Mouse (Mus musculus): ENCODE measurements around the gene Car5a.
A peak's percentile ranks its signal among the peaks of the same experiment; 100 is the strongest.

Car5a gene

DNA sequence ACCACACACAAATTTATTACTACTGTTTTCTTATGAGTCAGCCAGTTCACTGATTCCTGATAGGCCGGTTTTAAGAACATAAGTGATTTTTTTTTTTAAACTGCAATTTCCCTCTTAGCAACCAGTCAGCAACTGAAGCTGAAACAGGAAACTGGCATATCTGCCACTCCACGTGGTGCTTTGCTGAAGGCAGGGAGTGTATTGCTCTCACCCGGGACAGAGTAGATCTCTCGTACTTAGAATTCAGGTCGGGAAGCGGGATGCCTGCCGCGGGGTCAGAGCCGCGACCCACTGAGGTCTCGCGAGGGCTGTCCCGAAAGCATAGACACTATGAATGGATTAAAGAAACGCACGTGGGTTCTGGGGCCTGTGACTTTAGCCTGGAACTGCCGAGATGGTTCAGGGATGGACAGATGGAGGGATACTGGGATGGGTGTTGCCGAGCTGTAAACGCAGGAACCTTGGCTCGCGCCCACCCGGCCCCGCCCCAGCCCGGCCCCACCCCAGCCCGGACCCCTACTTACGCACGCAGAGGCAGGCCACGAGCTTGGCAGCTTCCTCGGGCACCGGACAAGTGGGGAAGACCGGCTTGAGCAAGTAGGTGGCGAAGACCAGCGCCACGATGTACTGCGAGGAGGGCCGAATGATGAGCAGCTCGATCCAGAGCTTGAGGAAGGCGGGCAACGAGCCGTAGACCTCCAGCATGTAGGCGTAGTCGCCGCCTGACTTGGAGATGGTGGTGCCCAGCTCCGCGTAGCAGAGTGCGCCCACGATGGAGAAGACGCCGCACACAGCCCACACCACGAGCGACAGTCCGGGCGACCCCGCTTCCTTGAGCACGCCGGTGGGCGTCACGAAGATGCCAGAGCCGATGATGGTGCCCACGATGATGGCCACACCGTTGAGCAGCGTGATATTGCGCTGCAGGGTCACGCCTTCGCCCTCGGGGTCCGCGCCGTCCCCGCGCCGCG lies 37.9 kb downstream of the Car5a start:
- peak; percentile 68 for DNase-seq (ENCODE audit: low read depth, low spot score)

DNA sequence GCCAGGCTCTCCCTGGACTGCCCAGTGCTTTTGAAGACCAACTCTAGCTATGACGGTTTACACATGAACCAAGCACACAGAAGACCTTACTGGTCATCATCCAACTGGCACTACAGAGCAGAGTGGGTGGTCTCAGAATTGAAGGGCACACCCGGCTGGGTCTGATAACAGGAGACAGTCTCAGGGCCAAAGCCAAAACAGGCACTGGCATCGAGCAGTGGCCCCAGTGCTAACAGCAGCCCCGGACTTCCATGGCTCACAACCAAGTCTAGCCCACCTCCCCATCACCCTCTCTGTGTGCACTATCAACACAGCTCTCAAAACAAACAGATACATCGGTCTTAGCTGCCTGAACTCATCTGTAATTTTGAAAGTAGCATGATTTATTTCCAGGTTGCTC lies 38.8 kb downstream of the Car5a start:
- DNase-seq (ENCODE audit: low read depth, low spot score) = no peak

DNA sequence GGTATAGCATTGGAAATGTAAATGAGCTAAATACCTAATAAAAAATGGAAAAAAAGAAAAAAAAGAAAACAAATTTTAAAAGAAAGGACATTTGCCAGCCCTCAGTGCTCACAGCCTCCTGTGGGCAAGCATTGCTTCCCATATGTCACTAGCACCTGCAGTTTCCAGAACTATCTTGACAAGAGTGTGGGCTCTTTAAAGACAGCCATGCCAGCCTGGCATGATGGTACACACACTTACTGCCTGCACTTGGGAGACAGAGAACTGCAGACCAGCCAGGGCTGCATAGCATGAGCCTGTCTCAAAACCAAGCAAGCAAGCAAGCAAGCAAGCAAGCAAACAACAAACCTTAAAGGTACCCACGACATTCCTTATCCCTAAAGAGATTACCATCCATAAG lies 39.3 kb downstream of the Car5a start:
- DNase-seq (ENCODE audit: low read depth, low spot score) = no peak

DNA sequence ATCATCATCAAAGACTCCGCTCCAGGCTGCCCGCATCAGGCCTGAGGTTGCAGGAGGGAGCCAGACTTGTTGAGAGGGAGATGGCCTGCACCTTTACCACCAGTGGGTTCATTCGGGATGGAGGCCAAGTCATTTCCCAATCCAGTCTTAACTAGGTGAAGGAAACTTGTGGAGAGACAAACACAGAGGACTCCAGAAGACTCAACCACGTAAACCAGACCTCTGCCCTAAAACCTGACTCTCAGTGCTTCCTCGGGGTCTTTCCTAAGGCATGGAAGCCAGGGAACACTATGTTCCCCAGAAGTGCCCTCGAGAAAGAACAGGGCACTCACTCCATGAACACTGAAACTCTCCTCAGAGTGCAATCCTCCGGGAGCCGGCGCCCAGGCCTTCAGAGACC lies 39.7 kb downstream of the Car5a start:
- DNase-seq (ENCODE audit: low read depth, low spot score) = no peak

DNA sequence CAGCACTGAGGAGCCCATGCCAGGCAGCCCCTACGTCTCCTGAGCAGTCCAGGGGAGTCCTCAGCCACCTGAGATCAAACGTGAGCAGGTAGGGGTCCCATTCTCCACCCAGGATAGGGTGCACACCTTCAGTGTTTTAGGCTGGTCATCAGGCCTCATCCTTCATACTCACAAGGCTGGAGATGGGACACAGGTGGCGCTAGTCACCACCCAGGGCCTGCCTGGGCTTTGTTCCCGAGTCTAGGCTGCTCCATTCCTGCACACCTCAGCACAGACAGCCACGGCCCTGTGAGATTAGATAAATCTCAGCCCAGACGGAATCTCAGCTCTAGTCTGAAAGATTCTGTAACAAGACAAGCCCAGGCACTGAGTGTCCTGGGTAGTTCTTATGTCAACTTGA lies 40.7 kb downstream of the Car5a start:
- DNase-seq (ENCODE audit: low read depth, low spot score) = no peak

DNA sequence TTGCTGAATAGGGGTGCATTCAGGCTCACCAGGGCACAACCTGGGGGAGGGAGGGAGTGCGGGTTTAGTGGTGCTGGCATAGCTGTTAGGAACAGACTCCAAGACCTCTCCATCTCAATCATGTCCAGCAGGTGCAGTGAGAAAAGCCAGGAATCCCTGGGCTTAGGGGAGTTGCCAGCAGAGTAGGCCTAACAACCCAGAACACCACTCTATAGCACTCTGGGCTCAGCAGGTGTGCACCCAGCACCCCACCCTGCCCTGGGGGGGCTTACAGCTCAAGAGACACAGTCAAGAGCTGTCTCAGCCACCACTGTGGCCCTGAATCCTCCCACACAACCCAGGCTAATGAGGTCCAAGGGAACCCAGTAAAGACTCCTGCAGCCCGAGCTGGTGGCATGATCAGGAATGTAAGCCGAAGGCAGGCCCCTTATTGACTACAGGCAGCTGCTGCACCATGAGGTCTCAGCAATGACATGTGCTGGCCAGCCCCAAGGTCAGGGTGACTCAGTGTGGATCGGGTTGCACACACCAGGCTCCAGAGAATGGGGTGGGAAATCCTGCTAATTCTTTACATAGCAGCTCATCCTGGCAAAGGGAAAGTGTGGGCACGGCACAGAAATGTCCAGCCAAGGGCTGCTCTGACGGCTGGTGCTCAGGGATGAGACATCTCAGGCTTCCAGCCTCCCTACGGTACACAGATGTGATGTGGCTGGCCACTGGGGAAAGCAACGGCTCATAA lies 43.0 kb downstream of the Car5a start:
- DNase-seq (ENCODE audit: low read depth, low spot score) = no peak

DNA sequence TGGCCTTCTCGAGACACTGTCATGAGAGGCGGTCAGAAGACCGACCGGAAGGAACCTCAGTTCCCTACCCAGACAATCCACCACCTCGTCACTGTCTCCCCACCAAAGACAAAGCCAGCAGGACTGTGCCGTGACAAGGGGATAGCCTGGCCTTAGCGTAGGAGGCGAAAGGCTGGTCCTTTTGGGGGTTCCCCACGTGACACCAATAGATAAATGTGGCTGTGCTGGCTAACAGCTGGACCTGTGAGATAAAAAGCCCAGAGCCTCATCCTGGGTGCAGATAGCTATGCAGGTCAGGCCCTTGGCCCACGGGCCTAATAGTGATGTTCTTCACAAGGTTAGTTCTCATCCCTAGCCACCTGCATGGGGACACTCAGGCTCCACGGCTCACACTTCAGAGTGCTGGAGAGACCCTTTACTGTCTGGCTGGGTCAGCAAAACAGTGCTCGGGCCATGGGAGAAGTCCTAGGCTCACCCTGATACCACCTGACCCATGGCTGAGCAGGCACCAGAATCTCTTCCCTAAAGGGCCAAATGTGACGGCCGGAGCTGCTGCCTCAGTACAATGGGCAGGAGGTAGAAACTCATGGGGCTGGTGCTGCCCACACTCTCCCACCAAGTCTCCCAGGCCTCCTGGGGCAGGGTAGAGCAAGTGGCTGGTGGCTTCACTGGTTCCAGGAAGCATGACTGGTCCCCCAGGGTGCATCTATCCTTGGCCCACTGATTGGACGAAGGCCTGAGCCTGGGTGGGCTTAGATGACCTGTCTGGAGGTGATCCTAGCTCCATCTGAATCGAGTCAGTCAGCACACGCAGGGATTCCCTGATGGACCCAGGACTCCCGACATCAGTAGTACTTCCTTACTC lies 45.3 kb downstream of the Car5a start:
- no peak for DNase-seq (ENCODE audit: low read depth, low spot score)

DNA sequence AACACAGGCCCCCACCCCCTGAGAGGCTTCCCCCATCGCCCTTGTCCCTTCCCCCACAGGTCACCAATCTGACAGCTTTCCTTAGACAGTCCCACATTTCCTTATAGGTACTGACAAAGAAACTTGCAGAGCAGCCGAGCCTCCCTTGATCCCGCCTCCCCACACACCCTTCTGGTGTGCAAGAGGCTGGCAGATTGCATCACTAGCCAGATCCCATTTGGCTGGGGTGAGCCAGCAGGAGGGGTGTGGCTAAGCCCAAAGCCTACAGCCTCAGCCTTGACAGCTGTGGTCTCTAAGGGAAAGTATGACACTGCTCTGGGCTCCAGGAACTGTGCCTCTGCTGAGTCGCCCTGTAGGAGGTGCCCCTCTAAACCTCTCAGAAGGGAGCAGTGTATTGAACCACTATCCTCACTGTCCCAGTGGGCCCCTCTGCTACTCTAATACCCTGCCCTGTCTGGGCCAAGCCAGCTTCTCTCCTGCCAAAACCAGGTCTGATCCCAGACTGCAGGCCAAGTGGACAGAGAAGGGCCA lies 46.2 kb downstream of the Car5a start:
- DNase-seq (ENCODE audit: low read depth, low spot score) = peak; percentile 90

DNA sequence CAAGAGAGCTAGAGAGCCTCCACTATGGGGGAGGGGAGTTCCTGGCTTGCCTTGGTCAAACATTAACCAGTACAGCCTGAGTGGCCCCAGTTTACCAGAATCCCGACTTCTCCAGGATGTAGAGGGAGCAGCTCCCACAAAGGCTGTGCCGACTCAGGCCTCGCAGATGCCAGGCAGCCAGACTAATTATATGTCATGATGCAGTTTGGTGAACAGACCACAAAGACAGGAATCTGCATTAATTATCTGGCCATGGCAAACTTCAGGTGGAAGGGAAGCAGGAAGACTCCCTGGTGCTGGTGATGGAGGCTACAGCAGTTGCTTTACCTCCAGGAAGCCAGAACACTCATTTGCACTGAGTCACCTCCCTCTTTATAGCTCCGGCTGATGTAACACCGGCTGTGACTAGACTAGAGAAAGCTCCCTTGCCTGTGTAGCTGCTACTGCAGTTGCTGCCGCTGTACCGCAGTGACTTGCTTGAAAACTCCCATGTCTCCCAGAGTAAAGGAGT lies 46.8 kb downstream of the Car5a start:
- peak; percentile 85 for DNase-seq (ENCODE audit: low read depth, low spot score)

DNA sequence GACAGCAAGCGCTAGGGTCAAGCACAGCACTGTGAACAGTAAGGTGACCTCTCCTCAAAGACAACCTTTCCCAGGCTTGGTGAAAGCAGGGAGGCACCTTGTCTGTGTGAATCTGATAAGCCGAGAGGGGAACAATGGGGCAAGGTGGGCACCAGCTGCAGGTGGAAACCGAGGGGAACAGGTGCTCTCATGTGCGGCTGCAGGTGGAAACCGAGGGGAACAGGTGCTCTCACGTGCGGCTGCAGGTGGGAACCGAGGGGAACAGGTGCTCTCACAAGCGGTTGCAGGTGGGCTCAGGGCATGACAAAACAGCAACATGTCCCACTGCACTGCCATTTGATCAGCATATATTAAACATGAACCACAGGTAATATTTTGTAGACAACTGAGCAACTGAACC lies 47.5 kb downstream of the Car5a start:
- DNase-seq (ENCODE audit: low read depth, low spot score) = no peak

DNA sequence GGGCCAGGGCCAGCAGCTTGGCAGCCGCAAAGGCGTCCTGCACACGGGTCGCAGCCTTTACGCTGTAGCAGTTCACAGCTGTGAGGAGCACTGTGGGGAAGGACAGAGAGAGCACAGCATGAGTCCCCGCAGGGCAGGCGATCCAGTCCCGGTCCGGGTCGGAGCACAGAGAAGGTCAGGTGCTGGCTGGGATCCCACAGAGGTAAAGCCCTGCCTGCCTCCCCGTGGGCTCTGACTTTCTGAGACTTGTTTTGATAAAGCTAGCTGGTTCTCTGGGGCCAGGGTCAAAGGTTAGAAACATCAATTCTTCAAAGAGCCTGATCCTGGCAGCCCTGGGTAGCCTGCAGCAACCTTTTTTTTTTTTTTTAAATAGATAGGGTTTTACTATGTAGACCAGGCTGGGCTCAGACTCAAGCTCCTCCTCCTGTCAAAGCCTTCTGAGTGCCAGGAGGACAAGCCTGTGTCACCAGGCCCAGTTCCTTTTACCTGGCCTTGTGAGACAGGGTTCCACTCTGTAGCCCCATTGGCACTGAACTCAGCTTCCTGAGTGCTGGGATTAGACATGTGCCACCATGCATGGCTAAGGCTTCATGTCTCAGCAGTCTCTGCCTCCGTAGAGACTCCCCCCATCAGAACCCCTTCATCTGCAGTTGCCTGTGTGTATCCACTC lies 48.1 kb downstream of the Car5a start:
- DNase-seq (ENCODE audit: low read depth, low spot score) = no peak

DNA sequence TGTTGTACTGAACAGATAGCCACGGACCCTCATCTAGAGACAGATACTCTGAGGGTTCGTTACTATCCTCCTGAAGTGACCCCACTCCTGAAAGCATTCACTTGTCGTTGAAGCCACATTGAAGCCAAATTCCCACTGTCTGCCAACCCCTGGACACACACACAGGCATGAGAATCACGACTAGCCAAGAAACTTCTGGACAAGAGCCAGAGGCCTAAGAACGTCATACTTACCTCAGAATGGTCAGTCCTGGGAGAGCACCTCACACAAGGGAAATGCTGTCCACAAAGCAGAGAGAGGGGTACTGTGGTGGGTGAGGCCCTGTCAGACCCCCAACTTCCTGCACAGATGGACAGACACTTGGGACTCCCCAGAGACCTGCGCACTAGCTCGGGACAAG lies 48.8 kb downstream of the Car5a start:
- DNase-seq (ENCODE audit: low read depth, low spot score) = no peak

DNA sequence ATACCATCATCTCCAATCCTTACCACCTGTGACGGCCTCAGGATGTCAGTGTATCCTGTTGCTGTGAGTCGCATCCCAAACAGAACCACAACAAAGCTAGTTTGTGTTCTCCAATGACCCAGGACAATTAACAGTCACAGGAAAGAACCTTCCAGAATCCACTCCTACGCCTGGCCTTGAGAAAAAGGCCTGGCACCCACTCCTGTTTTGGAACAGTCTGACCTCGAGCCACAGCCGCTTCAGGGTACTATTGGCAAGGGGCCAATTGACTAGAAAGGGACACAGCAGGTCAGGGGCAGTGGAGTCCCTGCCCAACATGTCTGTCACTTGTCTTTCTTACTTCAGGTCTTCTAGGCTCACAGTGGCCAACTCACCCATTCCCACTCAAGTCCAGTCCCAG lies 51.8 kb downstream of the Car5a start:
- no peak for DNase-seq (ENCODE audit: low read depth, low spot score)

DNA sequence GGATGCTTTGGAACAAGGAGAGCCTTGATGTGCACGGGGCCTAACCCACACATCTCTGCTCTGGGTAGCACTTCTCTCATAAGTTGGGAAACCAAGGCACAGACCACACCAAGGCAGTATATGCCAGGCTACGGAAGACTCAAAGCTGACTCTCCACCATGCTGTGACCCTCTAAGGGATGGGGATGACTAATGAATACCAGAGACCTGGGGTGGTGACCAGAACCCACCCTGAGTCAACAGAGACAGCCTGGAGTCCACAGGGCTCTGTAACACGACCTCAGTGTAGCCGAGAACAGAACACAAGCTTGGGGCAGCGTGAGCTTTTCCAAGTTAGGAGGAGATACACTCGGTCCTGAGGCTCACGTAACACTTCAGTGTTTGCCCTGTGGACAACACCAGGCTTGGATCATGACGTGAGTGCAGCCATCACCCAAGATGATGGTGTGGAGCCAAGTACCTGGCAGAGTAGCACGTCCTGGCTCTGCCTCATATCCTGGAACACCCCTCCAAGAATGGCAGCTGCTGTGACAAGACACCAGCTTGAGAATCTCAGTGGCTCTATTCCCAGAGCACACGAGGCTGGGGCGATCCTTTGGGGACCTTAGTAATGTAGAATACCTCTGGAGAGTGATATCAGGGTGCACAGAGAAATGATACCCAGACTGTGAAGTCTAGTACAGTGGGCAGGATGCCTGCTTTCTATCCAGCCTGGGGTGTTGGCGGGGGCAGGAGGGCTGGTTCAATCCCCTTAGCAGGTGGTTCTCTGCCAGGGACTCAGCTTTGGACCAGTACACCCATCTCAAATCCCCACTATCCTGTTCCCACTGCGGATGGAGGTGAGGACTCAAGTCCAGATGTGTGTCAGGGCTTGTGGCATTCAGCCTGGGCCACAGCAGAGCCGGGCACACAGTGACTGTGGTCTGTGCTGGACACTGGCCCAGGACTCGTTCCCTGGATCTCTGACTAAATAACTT lies 54.6 kb downstream of the Car5a start:
- no peak for DNase-seq (ENCODE audit: low read depth, low spot score)

DNA sequence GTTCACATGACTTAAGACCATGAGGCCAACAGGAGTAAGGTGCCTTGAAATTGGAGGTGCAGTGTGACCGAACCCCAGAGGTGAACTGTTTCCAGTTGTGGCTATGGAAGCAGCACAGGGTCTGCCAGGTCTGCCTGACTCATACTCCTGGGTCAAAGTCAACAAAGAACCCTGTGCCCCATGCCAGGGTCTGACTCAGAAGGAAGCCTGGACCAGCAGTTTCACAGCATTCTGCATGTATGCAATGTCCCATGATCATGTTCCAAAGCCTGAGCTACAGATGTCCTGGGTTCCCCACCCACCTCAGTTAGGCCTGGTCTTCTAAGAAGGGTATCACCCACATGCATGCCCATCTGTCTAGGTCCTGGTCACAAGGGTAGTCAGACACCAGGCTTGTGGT lies 55.4 kb downstream of the Car5a start:
- DNase-seq (ENCODE audit: low read depth, low spot score) = no peak

DNA sequence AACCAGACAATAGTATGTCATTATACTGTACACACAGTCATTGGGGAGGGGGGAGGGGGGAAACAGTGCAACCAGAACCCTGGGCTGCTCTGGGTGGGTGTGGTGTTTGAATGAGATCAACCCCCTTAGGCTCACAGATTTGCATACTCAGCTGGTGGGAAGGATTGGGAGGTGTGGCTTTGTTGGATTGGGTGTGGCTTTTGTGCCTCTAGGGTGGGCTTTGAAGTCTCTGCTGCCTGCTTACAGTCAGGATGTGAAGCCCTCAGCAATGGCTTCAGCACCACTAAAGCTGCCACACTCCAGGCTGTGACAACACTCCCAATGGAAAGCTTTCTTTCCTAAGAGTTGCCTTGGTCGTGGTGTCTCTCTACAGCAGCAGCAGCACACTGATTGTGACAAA lies 57.2 kb downstream of the Car5a start:
- DNase-seq (ENCODE audit: low read depth, low spot score) = no peak

DNA sequence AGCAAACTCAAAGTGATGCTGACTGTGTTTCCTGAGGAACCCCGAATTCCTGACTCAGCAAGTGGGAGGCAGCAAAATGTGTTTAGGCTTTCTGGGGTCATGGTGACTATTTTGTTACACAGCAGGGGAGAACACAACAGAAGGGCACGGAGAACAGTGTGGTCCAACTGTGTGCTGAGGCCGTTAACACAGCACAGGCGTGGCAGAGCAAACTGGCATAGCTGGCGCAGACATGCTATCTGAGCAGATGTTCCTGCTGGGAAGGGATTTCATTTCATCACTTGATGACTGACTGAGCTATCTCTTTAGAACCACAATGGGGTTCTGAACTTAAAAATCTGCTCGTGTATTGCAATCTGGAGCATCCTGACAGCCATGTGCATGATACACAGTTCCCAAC lies 59.3 kb downstream of the Car5a start:
- DNase-seq (ENCODE audit: low read depth, low spot score) = no peak

DNA sequence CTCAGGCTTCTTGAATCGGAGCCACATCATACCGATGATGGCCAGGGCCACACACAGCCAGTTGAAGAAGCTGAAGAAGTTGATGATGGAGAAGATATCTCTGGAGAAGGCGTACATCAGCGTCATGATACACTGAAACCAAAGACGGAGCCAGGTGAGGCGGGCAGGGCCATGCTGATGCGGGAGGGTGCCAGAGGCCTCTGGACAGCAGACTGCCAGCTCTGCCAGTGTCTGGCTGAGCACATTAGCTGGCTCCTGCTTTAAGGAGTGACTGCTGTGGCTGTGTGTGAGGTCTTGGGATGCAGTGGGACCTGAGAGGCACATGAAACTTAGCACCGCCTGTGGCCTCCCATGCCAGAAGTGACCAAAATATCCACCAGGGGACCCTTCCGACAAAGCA lies 59.7 kb downstream of the Car5a start:
- no peak for DNase-seq (ENCODE audit: low read depth, low spot score)

DNA sequence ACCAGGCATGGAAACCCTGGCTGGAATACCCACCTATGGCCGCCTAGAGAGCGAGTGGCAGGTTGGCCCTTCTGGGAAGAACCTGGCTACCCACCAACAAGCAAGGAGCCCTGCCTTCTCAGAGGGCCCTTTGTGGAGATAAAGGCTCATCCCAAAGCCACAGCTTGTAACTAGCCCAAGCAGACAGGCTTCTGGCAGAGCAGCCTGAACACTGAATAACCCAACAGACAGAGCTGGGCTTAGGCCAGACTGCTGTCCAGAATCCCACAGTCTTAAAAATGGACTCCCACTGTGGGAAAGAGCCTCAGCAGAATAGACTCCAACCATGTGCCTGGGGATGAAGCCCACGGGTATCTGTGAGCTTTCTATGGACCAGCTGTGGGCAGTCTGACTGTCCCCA lies 60.5 kb downstream of the Car5a start:
- DNase-seq (ENCODE audit: low read depth, low spot score) = no peak

DNA sequence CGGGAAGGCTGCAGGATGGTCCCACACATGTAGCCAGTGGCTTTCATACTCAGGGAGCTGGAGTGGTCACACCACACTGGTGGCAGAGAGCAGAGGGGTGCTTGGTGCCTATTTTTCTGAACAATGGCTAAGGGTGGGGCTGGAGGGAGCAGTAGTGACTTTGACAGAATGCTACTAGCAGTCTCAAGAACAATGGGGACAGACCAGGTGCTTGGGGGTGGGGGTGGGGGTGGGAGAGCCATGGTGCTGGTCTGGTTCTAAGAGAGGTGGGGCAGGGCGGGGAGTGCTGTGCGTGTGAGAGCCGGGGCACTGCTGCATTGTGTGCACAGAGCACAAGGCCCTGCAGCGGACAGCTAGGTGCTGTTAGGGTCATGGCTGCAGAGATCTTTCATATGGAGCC lies 62.8 kb downstream of the Car5a start:
- no peak for DNase-seq (ENCODE audit: low read depth, low spot score)
